11 mouse cellular contexts compared by ENCODE assay signal in genomic region chr7:124198811-124199570, GRCm38 (mm10).
DNase-seq lines count a peak whose midpoint lies in the region; ATAC-seq and TF ChIP-seq lines count a peak whose summit lies in the region.
"Had no signal": no experiment of that assay in that cellular context is flagged by ENCODE, and none has a peak within 500 bp of the region (broad histone marks: within the 10 kb centered on the region; RNA-seq: fewer than 3 reads in every experiment).

No protein-coding gene starts in this region.

- TF ChIP-seq EP300 in lung, postnatal 0 days (IDR thresholded peaks at IDR 0.05): no peak

- H3K4me3 ChIP-seq in lung, postnatal 0 days (ENCODE audit: low read depth, low read length): no peak overlapping the region
- H3K4me3 ChIP-seq: forebrain, embryonic 12.5 days; hindbrain, embryonic 10.5 days; limb, embryonic 13.5 days had no signal

- no peak overlapping the region for H3K27ac ChIP-seq in lung, postnatal 0 days (ENCODE audit: low read length)
- H3K27ac ChIP-seq: forebrain, embryonic 12.5 days; hindbrain, embryonic 10.5 days; limb, embryonic 13.5 days had no signal

- H3K36me3 ChIP-seq in lung, postnatal 0 days (ENCODE audit: insufficient read depth, low read length): no peaks in the 10 kb centered on the region
- H3K36me3 ChIP-seq: forebrain, embryonic 12.5 days; hindbrain, embryonic 10.5 days; limb, embryonic 13.5 days had no signal

- peak; percentile 72 for DNase-seq in embryo, embryonic 10 days (ENCODE audit: low spot score)
- no peak for DNase-seq in embryo, embryonic 9.5 days (ENCODE audit: extremely low spot score)
- DNase-seq in lung, postnatal 0 days (ENCODE audit: low spot score): peak; percentile 10
- DNase-seq in lung, postnatal 4 days: no peak
- peak; percentile 25 to 55 for DNase-seq in cerebellum, postnatal 14 days
- peak; percentile 42 to 81 for DNase-seq in left cerebral cortex, postnatal 25 days (ENCODE audit: low spot score in 2 of 2)
- no peak for DNase-seq in thymus, postnatal 25 days
- DNase-seq in urinary bladder, postnatal 4 days (ENCODE audit: low spot score in 2 of 2): no peak

- H3K9ac ChIP-seq in lung, postnatal 0 days (replicated peaks; ENCODE audit: low read depth): no peak overlapping the region
- H3K9ac ChIP-seq: forebrain, embryonic 12.5 days; limb, embryonic 13.5 days had no signal

- 75% methylated on average over 6 of the region's 6 CpGs for WGBS in lung, postnatal 0 days

- intact Hi-C loops in left cerebral cortex, postnatal 25 days (cut with DNase I): no loop called here

- no peaks in the 10 kb centered on the region for H3K27me3 ChIP-seq in lung, postnatal 0 days (replicated peaks; ENCODE audit: insufficient read depth, low read length)
- H3K27me3 ChIP-seq: forebrain, embryonic 12.5 days; limb, embryonic 13.5 days had no signal

- no peak for TF ChIP-seq CTCF in lung, postnatal 0 days (IDR thresholded peaks at IDR 0.05)

- H3K9me3 ChIP-seq in lung, postnatal 0 days (ENCODE audit: low read length): no peaks in the 10 kb centered on the region
- H3K9me3 ChIP-seq: forebrain, embryonic 12.5 days; hindbrain, embryonic 10.5 days; limb, embryonic 13.5 days had no signal

- ATAC-seq in lung, postnatal 0 days: no peak

- no peak overlapping the region for H3K4me2 ChIP-seq in lung, postnatal 0 days (replicated peaks; ENCODE audit: low read depth, low read length)
- H3K4me2 ChIP-seq: forebrain, embryonic 12.5 days; limb, embryonic 13.5 days had no signal

- no peaks in the 10 kb centered on the region for H3K4me1 ChIP-seq in lung, postnatal 0 days (ENCODE audit: insufficient read depth, low read depth, low read length)
- H3K4me1 ChIP-seq: forebrain, embryonic 12.5 days; hindbrain, embryonic 10.5 days; limb, embryonic 13.5 days had no signal

Comparison
In these comparisons a context has a peak if more than half of its experiments do, and no peak if none do; other contexts are left out.
1. DNase-seq: peak in embryo, embryonic 10 days (single experiment), lung, postnatal 0 days (single experiment), cerebellum, postnatal 14 days (2 of 2) and left cerebral cortex, postnatal 25 days (2 of 2); none in embryo, embryonic 9.5 days (single experiment), lung, postnatal 4 days (0 of 2), thymus, postnatal 25 days (single experiment) and urinary bladder, postnatal 4 days (0 of 2).